Mouse (Mus musculus): ENCODE measurements around the gene Gm17324. TPM values are rescaled to one million over a fixed set of nuclear protein-coding genes. Genes with fewer than 3 reads are reported as not detected.

Gm17324 gene
- total RNA-seq, 2 experiments from 2014 or later = not detected

Other genes starting within 250 kb of the Gm17324 start
- gene Gsta1, start 218.1 kb downstream of the Gm17324 start, total RNA-seq (2015; ENCODE audit: low replicate concordance) = not detected in 2 replicates
- gene Gsta1, start 218.1 kb downstream of the Gm17324 start, total RNA-seq (2017; ENCODE audit: low replicate concordance) = not detected in 2 replicates
- gene Gm3776, start 191.7 kb downstream of the Gm17324 start, total RNA-seq (2015; ENCODE audit: low replicate concordance) = not detected in 2 replicates
- not detected in 2 replicates for gene Gm3776, start 191.7 kb downstream of the Gm17324 start, total RNA-seq (2017; ENCODE audit: low replicate concordance)
- not detected in 2 replicates for gene Gm10639, start 158.9 kb downstream of the Gm17324 start, total RNA-seq (2015; ENCODE audit: low replicate concordance)
- gene Gm10639, start 158.9 kb downstream of the Gm17324 start, total RNA-seq (2017; ENCODE audit: low replicate concordance) = not detected in 2 replicates
- gene Omt2a, start 134.0 kb downstream of the Gm17324 start, total RNA-seq (2015; ENCODE audit: low replicate concordance) = not detected in 2 replicates
- not detected in 2 replicates for gene Omt2a, start 134.0 kb downstream of the Gm17324 start, total RNA-seq (2017; ENCODE audit: low replicate concordance)
- gene Omt2b, start 121.2 kb downstream of the Gm17324 start, total RNA-seq (2015; ENCODE audit: low replicate concordance) = not detected in 2 replicates
- gene Omt2b, start 121.2 kb downstream of the Gm17324 start, total RNA-seq (2017; ENCODE audit: low replicate concordance) = not detected in 2 replicates
- not detected in 2 replicates for gene Gsta2, start 93.0 kb downstream of the Gm17324 start, total RNA-seq (2015; ENCODE audit: low replicate concordance)
- not detected in 2 replicates for gene Gsta2, start 93.0 kb downstream of the Gm17324 start, total RNA-seq (2017; ENCODE audit: low replicate concordance)
- not detected in 2 replicates for gene Dppa5a, start 80.6 kb downstream of the Gm17324 start, total RNA-seq (2015; ENCODE audit: low replicate concordance)
- gene Dppa5a, start 80.6 kb downstream of the Gm17324 start, total RNA-seq (2017; ENCODE audit: low replicate concordance) = not detected in 2 replicates
- gene Ooep, start 70.1 kb downstream of the Gm17324 start, total RNA-seq (2015; ENCODE audit: low replicate concordance) = not detected in 2 replicates
- gene Ooep, start 70.1 kb downstream of the Gm17324 start, total RNA-seq (2017; ENCODE audit: low replicate concordance) = not detected in 2 replicates
- gene Ddx43, start 53.0 kb downstream of the Gm17324 start, total RNA-seq (2015; ENCODE audit: low replicate concordance) = 0.84 TPM in 1 of 2 replicates, not detected in the other
- not detected in 2 replicates for gene Ddx43, start 53.0 kb downstream of the Gm17324 start, total RNA-seq (2017; ENCODE audit: low replicate concordance)
- gene Cgas, start 5.5 kb downstream of the Gm17324 start, total RNA-seq (2015; ENCODE audit: low replicate concordance) = 2.5 and 3.6 TPM in 2 replicates
- 1.1 and 4.0 TPM in 2 replicates for gene Cgas, start 5.5 kb downstream of the Gm17324 start, total RNA-seq (2017; ENCODE audit: low replicate concordance)
- 10.5 and 78.6 TPM in 2 replicates for gene Mto1, start 578 bp downstream of the Gm17324 start, total RNA-seq (2015; ENCODE audit: low replicate concordance)
- gene Mto1, start 578 bp downstream of the Gm17324 start, total RNA-seq (2017; ENCODE audit: low replicate concordance) = 28.7 and 34.8 TPM in 2 replicates
- gene Eef1a1, start 40.4 kb upstream of the Gm17324 start, total RNA-seq (2015; ENCODE audit: low replicate concordance) = 4,196 and 4,552 TPM in 2 replicates
- 1,708 and 2,374 TPM in 2 replicates for gene Eef1a1, start 40.4 kb upstream of the Gm17324 start, total RNA-seq (2017; ENCODE audit: low replicate concordance)
- gene Slc17a5, start 139.3 kb upstream of the Gm17324 start, total RNA-seq (2015; ENCODE audit: low replicate concordance) = 0.84 and 5.4 TPM in 2 replicates
- gene Slc17a5, start 139.3 kb upstream of the Gm17324 start, total RNA-seq (2017; ENCODE audit: low replicate concordance) = 1.8 and 2.8 TPM in 2 replicates
- gene Cd109, start 166.8 kb upstream of the Gm17324 start, total RNA-seq (2015; ENCODE audit: low replicate concordance) = not detected in 2 replicates
- gene Cd109, start 166.8 kb upstream of the Gm17324 start, total RNA-seq (2017; ENCODE audit: low replicate concordance) = not detected in 2 replicates